Mouse (Mus musculus) cerebellum, adult 18-20 months (tissue): ENCODE measurements around the gene Slc9c1.

Source experiments
- DNase-seq, 2 experiments: peaks; one replicate each; pipeline ENCODE4 v3.0.0; 2021

Slc9c1 gene

DNA sequence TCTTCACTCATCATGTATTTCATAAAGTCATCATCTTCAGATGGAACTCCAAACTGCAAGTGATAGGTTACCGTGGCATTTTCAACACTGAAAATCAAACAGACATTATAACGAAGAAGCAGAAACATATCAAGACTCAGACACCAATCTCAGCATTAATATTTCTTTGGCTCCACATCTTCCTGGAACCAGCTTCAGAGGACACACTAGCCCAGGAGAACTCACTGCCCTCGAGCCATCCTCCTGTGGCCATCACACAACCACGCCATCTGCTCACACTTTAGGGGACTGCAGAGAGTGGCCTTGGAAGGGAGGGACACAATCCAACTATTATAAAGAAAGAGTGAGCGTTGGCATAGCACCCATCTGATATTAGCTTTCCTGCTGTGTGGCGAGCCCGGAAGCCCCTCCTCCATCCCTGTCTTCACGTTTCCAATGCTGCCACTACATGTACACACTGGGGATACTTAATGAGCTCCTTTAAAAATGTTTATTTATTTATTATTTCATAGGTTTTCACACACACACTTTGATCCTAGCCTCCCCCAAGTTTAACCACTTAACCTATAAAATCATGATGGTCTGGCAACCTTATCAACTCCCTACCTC is 94.5 kb downstream of the Slc9c1 start:
- DNase-seq, result peak in 1 of 2 experiments; percentile 32

DNA sequence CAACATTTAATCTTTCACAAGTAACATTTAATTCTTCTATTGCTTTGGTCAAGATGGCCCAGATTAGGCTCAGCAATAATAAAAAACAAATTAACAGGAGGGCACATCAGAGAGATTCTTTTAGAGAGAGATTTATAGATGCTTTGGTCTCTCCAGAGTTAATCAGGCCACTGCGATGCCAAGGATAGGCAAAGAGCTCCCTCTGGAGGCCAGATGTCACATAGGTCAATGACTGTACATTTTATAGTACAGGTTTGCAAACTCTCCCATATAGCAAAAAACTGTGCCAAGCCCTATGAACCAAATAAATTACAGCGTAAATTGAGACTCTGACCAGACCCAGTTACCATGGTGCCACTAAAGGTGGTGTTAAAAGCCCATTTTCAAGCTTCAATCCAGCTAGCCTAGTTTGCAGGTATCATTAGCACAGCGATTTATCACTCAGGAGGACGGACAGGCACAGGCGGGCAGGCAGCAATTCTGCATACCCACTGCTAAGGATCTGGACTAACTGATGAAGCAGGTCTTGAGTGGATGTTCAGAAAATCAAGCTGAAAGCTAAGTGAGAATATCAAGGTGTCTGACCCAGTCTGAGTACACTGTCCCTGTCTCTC is 95.3 kb downstream of the Slc9c1 start:
- DNase-seq, result peak; percentile 75 to 76

DNA sequence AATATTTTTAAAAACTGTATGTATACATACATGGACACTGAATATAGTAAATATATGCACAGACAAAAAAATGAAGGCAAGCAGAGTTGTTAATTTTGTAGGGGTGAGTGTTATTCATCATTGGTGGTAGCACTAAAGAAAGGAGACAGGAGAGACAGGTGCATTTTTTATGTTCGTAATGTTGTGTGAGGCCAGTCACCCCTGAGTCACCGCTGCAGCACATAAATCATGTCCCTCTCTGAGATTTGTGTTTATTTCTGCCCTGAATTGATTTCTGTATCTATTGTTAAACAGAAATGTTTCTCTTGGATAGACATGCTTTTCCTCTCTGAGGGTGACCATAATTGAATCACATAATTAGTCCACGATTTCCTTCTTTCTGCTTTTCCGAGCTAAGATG is 97.3 kb downstream of the Slc9c1 start:
- DNase-seq, result no peak

DNA sequence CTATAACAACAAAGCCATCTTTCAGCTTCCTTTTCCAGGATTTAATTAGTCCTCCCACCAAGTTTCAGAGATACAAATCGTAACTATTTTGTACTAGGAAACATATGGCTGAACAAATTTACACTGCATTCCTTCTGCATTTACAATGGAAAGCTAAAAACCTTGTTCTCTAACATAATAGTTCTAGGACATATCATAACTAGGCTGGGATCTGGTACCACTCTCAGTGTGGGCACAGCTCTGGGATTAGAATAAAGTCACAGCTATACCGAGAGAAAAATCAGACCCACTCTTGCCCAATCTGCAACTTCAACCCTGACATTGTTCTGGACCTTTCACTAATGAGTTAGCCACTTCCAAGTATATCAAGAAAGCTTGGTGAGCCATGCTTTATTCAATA is 100.7 kb downstream of the Slc9c1 start:
- no peak for DNase-seq

DNA sequence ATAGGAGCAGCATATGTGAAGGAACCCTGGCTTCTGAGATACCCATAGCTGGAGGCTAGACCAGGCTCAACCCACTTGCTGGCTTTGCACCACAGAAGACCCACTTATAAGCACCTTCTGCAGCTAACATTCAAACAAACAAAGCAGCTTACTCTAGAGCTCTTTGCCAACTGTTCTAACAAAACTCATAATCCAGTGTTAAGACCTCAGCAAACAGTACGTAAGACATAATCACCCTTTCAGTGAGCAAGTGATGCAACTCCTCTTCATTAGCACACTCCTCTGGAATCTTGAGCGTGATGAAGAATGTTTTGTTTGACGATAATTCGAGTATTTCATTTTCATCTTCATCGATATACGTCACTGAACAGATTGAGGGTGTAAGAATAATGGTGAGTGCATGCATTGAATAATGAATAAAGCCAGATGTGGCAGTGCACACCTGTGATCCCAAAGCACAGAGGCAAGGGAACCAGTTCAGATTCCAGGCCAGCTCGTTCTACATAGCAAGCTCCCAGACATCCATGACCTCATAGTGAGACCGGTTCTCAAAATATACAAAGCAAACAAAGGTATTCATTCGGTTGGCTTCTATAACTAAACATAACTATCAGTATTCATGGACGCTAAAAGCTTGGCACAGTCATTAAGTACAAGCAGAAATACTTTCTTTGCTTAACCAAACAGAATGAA is 105.1 kb downstream of the Slc9c1 start:
- no peak for DNase-seq

DNA sequence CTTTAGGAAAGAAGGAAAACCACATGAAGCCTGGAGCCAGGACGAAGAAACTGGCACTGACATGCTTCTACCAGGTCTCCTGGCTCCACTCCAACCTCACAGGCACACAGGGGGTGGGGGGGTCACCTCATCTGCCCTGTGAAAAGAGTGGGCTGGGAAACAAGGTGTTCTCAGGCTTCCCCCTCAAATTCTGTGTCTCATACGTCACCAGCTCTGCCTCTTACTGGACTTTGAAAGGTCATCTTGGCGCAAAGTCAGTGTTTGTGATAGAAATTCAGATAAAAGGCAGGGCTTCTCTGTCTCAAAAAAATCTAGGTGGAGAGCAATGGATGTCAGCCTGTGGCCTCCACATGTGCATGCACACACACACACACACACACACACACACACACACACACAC is 106.2 kb downstream of the Slc9c1 start:
- DNase-seq, result no peak

DNA sequence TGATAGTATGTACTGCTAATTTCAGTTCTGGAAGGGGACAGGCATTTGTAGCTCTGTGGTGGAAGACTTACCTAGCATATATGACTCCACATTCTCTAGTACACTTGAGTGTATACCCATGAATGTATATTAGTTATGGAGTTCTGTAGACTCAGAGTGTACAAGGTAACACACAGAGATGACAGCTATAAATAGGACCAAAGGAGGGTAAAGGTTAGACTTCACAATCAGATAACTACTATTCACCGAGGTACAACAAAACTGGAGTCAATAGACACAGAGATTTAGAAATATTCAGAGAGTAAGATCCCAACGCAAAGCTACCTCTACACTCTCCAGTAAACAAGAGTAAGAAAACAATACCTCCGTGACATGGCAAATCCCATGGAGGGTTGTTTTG is 108.8 kb downstream of the Slc9c1 start:
- no peak for DNase-seq

DNA sequence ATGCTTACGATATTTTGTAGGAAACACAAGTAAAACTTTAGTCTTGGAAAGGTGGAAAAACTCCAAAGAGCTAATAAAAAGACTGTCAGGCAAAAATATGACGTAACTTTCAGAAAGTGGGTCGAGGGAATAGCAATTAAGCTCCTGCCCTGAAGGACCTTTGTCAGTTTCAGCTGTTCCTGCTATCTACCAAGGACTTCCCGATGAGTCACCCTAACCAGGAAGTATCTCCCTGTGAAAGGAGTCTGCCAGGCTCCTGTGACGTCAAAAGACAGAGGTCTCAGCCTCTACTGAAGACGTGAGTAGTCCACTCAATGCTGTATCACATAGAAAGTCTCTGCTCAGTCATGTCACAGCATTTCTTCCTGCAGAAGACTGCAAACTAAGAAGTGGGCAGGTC is 109.3 kb downstream of the Slc9c1 start:
- peak; percentile 35 to 63 for DNase-seq

DNA sequence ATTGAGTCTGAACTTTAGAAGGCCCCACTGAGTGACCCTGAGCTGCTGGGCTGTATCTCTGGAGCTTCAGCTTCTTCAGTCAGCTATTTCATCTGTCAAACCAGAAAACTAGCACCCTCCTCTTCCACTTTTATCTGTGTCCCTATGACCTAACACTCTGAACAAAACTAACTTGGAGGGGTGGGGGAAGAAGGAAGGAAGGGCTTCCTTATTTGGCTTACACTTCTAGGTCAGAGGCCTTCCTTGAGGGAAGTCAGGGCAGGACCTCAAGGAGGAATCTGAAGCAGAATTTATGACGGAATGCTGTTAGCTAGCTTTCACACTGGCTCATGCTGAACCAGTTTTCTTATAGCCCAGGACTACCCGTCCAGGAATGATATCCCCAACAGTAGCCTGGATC is 116.4 kb downstream of the Slc9c1 start:
- DNase-seq, result no peak

DNA sequence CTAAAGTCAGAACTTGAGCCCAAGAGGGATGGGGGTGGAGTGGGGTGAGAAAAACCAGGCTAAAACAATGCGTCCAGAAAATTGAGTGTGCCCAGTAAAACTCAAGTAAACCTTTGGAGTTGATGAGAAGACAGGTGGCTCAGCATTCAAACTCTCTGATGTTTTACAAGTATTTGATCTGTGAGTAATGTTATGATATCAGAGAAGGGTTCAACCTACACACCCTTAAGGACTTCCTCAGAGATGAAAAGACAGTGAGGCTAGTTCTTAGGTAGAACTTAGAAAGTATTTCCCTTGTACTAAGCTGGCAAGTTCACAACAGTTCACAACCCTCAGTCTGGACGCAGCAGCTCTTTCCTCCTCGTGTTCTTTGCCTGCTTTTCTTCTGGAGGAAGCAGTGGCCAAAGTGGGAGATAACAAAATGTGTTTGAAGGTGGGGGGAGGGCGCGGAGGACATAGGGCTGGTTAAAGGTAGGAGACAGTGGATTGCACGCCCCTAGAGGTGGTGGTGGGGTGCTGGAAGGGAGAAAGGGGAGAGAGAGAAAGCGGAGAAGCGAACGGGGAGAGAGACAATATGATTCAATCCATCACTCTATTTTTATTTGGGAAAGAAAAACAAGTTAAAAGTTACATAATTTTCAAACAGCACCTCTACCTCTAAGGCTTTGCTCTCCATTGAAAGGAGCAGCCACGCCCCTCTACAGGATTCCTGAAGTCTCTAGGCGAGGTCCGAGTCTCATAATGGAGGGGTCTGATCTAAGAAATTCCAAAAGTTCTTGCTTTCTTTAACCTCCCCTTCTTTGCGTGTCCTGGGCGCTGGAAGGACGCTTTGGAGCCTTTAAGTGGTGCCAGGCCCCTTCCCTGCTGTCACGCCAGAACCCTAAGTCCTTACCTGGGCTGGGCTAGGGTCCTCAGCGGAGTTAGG is 118.2 kb downstream of the Slc9c1 start:
- DNase-seq, result no peak

DNA sequence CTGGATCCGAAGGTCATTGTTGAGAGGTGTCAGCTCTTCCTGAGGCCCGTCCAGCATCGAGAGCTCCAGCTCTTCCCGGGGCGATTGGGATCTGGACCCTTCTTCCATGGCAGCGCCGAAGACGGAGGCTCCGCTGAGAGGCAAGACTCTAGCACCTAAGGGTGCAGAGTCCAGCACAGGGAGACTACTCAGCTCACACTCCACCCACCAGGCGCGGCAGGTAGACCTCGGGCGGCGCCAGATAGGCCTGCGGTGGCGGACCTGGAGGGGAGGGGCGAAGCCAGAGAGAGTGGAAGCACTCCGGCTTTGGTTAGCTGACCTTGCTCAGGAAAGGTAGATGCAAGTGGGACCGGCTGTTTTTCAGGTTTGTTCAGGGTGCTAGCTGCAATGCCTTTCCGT is 118.8 kb downstream of the Slc9c1 start, which contains the start of gene BC016579:
Gene BC016579 (minus strand): TSS at position 135 of the 399 bp plus-strand sequence.
- peak; percentile 35 to 44 for DNase-seq

DNA sequence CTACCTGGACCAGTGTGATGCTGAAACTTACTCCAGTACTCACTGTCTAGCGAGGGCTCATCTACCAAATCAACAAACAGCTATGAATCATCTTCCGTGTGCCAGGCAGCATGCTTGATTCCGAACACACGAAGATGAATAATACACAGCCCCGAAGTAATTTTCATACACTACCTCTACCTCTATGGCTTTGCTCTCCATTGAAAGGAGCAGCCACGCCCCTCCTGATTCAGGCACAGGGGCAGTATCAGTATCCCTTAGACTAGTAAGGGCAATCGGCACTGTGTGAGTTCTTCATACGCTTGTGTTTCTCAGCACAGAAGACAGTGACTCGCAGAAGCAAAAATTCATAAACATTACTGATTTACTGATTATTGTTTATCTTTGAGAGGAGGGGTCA is 119.4 kb downstream of the Slc9c1 start:
- no peak for DNase-seq
